ENCODE assay signal across 8 mouse cellular contexts in genomic region chr11:79224562-79225280, GRCm38 (mm10). TPM values are rescaled to one million over a fixed set of nuclear protein-coding genes. Genes with fewer than 3 reads are reported as not detected.
DNase-seq lines count a peak whose midpoint lies in the region; ATAC-seq and TF ChIP-seq lines count a peak whose summit lies in the region.

No protein-coding gene starts in this region.

- DNase-seq in adrenal gland, adult 2 months: peak; percentile 95
- DNase-seq in embryo, embryonic 10.5 days (ENCODE audit: low spot score): peak; percentile 94
- DNase-seq in gastrocnemius, postnatal 36 days: peak; percentile 94 to 97
- peak; percentile 90 for DNase-seq in left cerebral cortex, postnatal 4 days
- peak; percentile 100 for DNase-seq in midbrain, embryonic 11.5 days (ENCODE audit: low spot score, missing footprints)
- peak; percentile 87 for DNase-seq in right cerebral cortex, postnatal 4 days

- intact Hi-C loops in gastrocnemius, postnatal 36 days (cut with DNase I): loop anchor here (5.0 kb wide), 1 partner anchor 178 kb away; no protein-coding TSS in a partner anchor
- intact Hi-C loops in left cerebral cortex, postnatal 4 days (cut with DNase I): loop anchor here (10.0 kb wide), 2 partner anchors 70 to 170 kb away; partner anchors contain the start of gene Gm9964

- no peaks in the 10 kb centered on the region for H3K27me3 ChIP-seq in intestine, postnatal 0 days (replicated peaks; ENCODE audit: control insufficient read depth, insufficient read depth, low read length)
- no peaks in the 10 kb centered on the region for H3K27me3 ChIP-seq in midbrain, embryonic 11.5 days (ENCODE audit: control insufficient read depth, insufficient read depth, low read length)

- peak; percentile 35 for ATAC-seq in intestine, postnatal 0 days
- ATAC-seq in midbrain, embryonic 11.5 days (ENCODE audit: low FRiP score): peak; percentile 57; the same call in 1 of the 2 replicates
- no peak for ATAC-seq in inflammation-experienced regulatory T-cells, adult 6 months

- no peak overlapping the region for H3K4me3 ChIP-seq in intestine, postnatal 0 days (ENCODE audit: low read depth, low read length)
- H3K4me3 ChIP-seq in midbrain, embryonic 11.5 days (ENCODE audit: low read depth, low read length): no peak overlapping the region

- peak overlapping the region; percentile 37 for H3K27ac ChIP-seq in intestine, postnatal 0 days (ENCODE audit: low read depth, low read length)
- no peak overlapping the region for H3K27ac ChIP-seq in midbrain, embryonic 11.5 days (ENCODE audit: low read depth, low read length)

- H3K4me2 ChIP-seq in intestine, postnatal 0 days (replicated peaks; ENCODE audit: low read depth): peak overlapping the region; percentile 24
- no peak overlapping the region for H3K4me2 ChIP-seq in midbrain, embryonic 11.5 days

- H3K9ac ChIP-seq in intestine, postnatal 0 days (ENCODE audit: low read depth, low read length): peak overlapping the region; percentile 40; the same call in 1 of the 2 replicates
- peak overlapping the region; percentile 49 for H3K9ac ChIP-seq in midbrain, embryonic 11.5 days (ENCODE audit: low read length)

- H3K4me1 ChIP-seq in intestine, postnatal 0 days (replicated peaks; ENCODE audit: control insufficient read depth, insufficient read depth, low read length): 0 out of 2 replicates have a peak, but pooled peaks cover 3% of the 10 kb centered on the region
- H3K4me1 ChIP-seq in midbrain, embryonic 11.5 days (ENCODE audit: control insufficient read depth, insufficient read depth, low read length): peaks cover 3% of the 10 kb centered on the region; the same call in 1 of the 2 replicates

- no peaks in the 10 kb centered on the region for H3K36me3 ChIP-seq in intestine, postnatal 0 days (ENCODE audit: control insufficient read depth, insufficient read depth)
- H3K36me3 ChIP-seq in midbrain, embryonic 11.5 days (ENCODE audit: control insufficient read depth, insufficient read depth, low read length): no peaks in the 10 kb centered on the region

- TF ChIP-seq CTCF in intestine, postnatal 0 days (IDR thresholded peaks at IDR 0.05; ENCODE audit: low read depth): peak; percentile 98

- 26% methylated on average over 18 of the region's 18 CpGs for WGBS in intestine, postnatal 0 days
- 45% methylated on average over 18 of the region's 18 CpGs for WGBS in midbrain, embryonic 11.5 days

- no peaks in the 10 kb centered on the region for H3K9me3 ChIP-seq in intestine, postnatal 0 days (ENCODE audit: control insufficient read depth)
- H3K9me3 ChIP-seq in midbrain, embryonic 11.5 days (ENCODE audit: control insufficient read depth, low read length): no peaks in the 10 kb centered on the region

RNA-seq across cellular contexts. Expression of gene Wsb1, which starts 29.8 kb away (rescaled TPM):
- total RNA-seq in adrenal gland, adult 2 months (2021): 10 to 100 TPM; 29.4 to 37.0 TPM
- polyA plus RNA-seq in adrenal gland, adult 2 months (2012; rRNA removed): 59.1 and 61.2 TPM in 2 replicates
- total RNA-seq in gastrocnemius, postnatal 36 days (2021): 1 to 10 TPM; 6.7 to 6.9 TPM
- polyA plus RNA-seq in intestine, postnatal 0 days (2015; fragmentation: Nextera tagmentation; extraction: Ambion mirVana): 64.7 and 70.5 TPM in 2 replicates
- total RNA-seq in left cerebral cortex, postnatal 4 days (2021): 100 to 1,000 TPM; 154 to 166 TPM
- 425 and 498 TPM in 2 replicates for polyA plus RNA-seq in midbrain, embryonic 11.5 days (2014; fragmentation: Nextera tagmentation; extraction: Ambion mirVana)
- 100 to 1,000 TPM in 1 of 3 experiments, 10 to 100 TPM in 2; 76.6 to 101 (median 89.4) TPM for polyA plus RNA-seq in inflammation-experienced regulatory T-cells, adult 6 months (2017; shearing (Covaris generic))
